Mouse (Mus musculus): ENCODE measurements around the gene Ppme1. TPM values are rescaled to one million over a fixed set of nuclear protein-coding genes. Genes with fewer than 3 reads are reported as not detected.

The Ppme1 gene
- total RNA-seq, 1 experiment from 2014 or later, result 64.4 TPM

GRCm38 (mm10) chr7:100288622-100289021, 83.5 kb downstream of the Ppme1 start:
- ATAC-seq (replicated peaks; ENCODE audit: insufficient number of reproducible peaks, low FRiP score, low TSS enrichment, poor library complexity, severe bottlenecking), result no peak

- no peak for ATAC-seq (replicated peaks; ENCODE audit: insufficient number of reproducible peaks, low FRiP score, low TSS enrichment, poor library complexity, severe bottlenecking)
Measured at GRCm38 (mm10) chr7:100287748-100288578, 84.1 kb downstream of the Ppme1 start.

GRCm38 (mm10) chr7:100285383-100285782, 86.7 kb downstream of the Ppme1 start, which contains the start of gene P4ha3:
Gene P4ha3 (plus strand): TSS chr7:100285520.
- no peak for ATAC-seq (replicated peaks; ENCODE audit: insufficient number of reproducible peaks, low FRiP score, low TSS enrichment, poor library complexity, severe bottlenecking)

- no peak for ATAC-seq (replicated peaks; ENCODE audit: insufficient number of reproducible peaks, low FRiP score, low TSS enrichment, poor library complexity, severe bottlenecking)
Measured at GRCm38 (mm10) chr7:100283298-100283697, 88.8 kb downstream of the Ppme1 start.

GRCm38 (mm10) chr7:100281596-100281995, 90.5 kb downstream of the Ppme1 start:
- no peak for ATAC-seq (replicated peaks; ENCODE audit: insufficient number of reproducible peaks, low FRiP score, low TSS enrichment, poor library complexity, severe bottlenecking)

GRCm38 (mm10) chr7:100279803-100280202, 92.3 kb downstream of the Ppme1 start:
- ATAC-seq (replicated peaks; ENCODE audit: insufficient number of reproducible peaks, low FRiP score, low TSS enrichment, poor library complexity, severe bottlenecking), result peak; percentile 59; the same call in 1 of the 2 replicates

Other genes with a start within 250 kb of the Ppme1 start
- 1.9 to 4.9 TPM in 2 of 3 replicates, not detected in the other for gene Lipt2, start 213.0 kb downstream of the Ppme1 start, total RNA-seq (2017)
- 0.43 to 1.1 TPM (median 0.87 TPM) in 3 replicates for gene Kcne3, start 195.8 kb downstream of the Ppme1 start, total RNA-seq (2017)
- gene Pgm2l1, start 144.9 kb downstream of the Ppme1 start, total RNA-seq (2017), result 6.1 to 23.8 TPM (median 10.6 TPM) in 3 replicates
- not detected in 3 replicates for gene P4ha3, start 86.8 kb downstream of the Ppme1 start, total RNA-seq (2017)
- gene C2cd3, start 74 bp downstream of the Ppme1 start, total RNA-seq (2017), result 14.5 to 39.8 TPM (median 23.7 TPM) in 3 replicates
- 0.29 TPM in 1 of 3 replicates, not detected in the others for gene Ucp3, start 100.7 kb upstream of the Ppme1 start, total RNA-seq (2017)
- gene Ucp2, start 121.0 kb upstream of the Ppme1 start, total RNA-seq (2017), result 334 to 441 TPM (median 351 TPM) in 3 replicates
- 1.7 to 3.6 TPM in 2 of 3 replicates, not detected in the other for gene Dnajb13, start 142.7 kb upstream of the Ppme1 start, total RNA-seq (2017)
- 6.1 to 12.5 TPM (median 7.5 TPM) in 3 replicates for gene Coa4, start 164.8 kb upstream of the Ppme1 start, total RNA-seq (2017)
- gene Rab6a, start 235.1 kb upstream of the Ppme1 start, total RNA-seq (2017), result 94.9 to 99.8 TPM (median 95.1 TPM) in 3 replicates
- gene Mrpl48, start 236.0 kb upstream of the Ppme1 start, total RNA-seq (2017), result 20.6 to 32.6 TPM (median 24.3 TPM) in 3 replicates